Mouse (Mus musculus) testis, adult 2 months (tissue): ENCODE data around the gene Tmem132b.

Experiments used
- CTCF ChIP-seq: fragments of 200-500 bp; IDR thresholded peaks from 2 replicates; pipeline ENCODE4 v1.5.1; 2012; ENCODE audit warnings: low read depth, mild to moderate bottlenecking, inconsistent platforms, low read length, moderate library complexity; ENCODE audit not compliant: control insufficient read depth, insufficient read depth, insufficient replicate concordance
- POLR2A ChIP-seq: fragments of 200-500 bp; IDR thresholded peaks from 2 replicates; pipeline ENCODE4 v1.6.1; 2012; ENCODE audit warnings: low read depth, mild to moderate bottlenecking, inconsistent platforms, low read length, moderate library complexity; ENCODE audit not compliant: control insufficient read depth

GRCm38 (mm10) chr5:125518640-125519039 lies 12.9 kb upstream of the Tmem132b start:
- TF ChIP-seq POLR2A = no peak
- TF ChIP-seq CTCF = peak; percentile 44; the same call in 1 of the 2 replicates
